Mouse (Mus musculus): Measurements from ENCODE around the gene Olfr318.
"Not testable (repeated sequence)": the region's sequence is repeated elsewhere in the genome, so short reads cannot be mapped to it uniquely, and the experiment has no call there.

The Olfr318 gene

DNA sequence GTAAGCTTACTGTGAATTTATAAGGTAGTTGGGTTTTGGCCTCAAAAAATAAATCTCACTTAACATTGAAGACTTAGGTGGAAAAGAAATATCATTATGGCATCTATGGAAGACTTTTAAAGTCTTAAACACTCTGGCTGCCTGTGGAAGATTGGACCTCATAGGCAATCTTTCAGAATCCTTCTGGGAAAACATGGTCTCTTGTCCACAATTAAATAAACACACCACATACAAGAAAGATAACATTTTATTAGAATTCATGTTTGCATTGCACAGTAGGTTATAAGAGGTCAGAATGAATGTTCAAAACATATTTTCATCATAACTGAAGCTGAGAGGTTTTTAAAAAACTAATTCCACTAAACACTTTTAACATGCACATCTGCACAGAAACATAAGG lies at the start of gene Olfr318:
Gene Olfr318 (minus strand): TSS at position 101 of the 400 bp plus-strand sequence.
- DNase-seq (ENCODE audit: extremely low read depth, low read depth, low spot score): no peak

DNA sequence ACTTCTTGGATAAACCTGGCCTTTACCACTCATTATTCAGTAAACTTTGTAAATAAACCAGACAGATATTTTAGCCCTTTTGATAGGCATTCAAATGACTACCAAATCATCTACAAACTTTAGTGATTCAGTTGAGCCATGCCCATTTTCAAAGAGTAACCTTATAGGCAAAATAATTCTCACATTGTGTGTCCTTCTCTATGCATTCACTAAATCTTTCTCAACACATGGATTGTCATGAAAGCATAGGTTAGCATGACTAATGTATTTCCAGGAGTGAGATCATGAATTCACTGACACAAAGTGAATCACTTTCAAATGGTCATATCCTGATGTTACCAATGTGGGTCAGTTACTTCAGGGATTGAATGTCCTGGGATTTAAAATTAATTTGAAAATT lies 49.1 kb upstream of the Olfr318 start, which contains the start of gene Olfr315:
Gene Olfr315 (plus strand): TSS at position 301 of the 400 bp plus-strand sequence.
- DNase-seq (ENCODE audit: extremely low read depth, low read depth, low spot score): no peak

DNA sequence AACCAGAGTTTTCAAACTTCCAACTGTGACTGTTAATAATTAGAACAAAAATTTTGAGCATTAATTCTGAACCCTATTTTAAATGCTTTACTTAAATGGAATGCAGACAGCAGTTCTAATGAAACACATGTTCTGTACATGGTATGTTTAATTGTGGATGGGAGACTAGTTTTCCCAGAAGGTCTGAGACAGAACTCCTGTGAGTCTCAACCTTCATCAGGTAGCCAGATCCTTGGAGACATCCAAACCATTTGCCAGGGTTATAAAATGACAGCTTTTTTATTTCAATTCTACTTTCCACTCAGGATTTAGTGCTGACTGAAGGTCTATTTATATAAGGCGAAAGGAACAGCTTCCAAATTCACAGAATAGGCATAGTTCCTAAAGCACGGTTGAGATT lies 28.6 kb upstream of the Olfr318 start, which contains the start of gene Olfr316:
Gene Olfr316 (plus strand): TSS at position 301 of the 400 bp plus-strand sequence.
- DNase-seq (ENCODE audit: extremely low read depth, low read depth, low spot score): no peak

DNA sequence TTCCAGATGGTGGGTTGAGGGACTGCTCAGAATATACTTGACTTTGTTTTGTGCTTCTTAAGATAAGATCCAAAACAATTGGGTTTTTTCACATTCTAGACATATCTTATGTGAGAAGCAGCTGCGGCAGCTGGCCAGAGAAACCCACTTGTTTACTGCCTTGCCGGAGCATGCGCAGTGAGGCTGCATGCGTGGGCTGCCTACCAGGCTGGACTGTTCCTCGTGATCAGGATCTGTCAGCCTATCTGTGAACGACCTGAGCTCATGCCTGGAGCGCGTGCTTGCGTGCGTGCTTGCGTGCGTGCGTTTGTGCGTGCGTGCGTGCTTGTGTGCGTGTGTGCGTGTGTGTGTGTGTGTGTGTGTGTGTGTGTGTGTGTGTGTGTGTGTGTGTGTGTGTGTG lies 27.3 kb upstream of the Olfr318 start:
- not testable (repeated sequence) for DNase-seq (ENCODE audit: extremely low read depth, low read depth, low spot score)

DNA sequence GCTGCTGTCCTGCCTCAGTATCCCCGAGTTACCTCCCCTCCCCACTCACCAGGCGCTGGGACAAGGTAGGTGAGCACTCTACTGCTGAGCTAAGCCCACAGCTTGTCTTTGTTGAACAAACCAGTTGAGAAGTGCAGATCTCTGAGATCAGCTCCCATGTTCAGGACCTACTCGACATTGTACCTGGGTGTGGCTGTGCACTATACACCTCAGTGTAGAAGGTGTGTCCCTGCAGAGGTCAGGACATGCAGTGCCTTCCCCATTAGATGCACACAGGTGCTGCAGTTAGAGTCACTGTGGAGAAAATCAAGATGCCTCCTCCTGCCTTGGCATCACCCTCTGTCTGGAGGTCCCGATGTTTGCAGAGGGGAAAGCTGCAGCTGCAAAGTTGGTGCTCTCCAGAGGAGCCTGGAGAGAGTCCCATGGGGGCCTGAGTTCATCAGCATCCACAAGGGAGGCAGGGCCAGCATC lies 15.0 kb upstream of the Olfr318 start, which contains the start of gene Olfr317:
Gene Olfr317 (minus strand): TSS at position 421 of the 471 bp plus-strand sequence.
- DNase-seq (ENCODE audit: extremely low read depth, low read depth, low spot score): no peak

DNA sequence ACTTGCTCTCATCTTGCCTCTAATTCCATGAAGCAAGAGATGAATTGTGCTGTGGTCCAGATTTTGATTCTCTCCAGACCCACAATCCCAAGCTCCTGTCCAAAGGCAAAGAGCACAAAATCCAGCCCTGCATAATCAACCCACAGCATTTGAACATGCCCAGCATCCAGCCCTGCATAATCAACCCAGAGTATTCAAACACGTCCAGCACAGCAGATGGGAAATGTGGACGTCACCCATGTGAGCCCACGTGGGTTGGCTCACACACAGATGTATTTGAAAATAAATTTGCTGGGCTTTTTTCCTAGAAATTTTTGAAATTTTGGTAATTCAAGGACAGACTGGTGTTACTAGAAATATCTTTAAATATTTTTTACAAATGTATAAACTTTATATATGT lies 9.6 kb upstream of the Olfr318 start:
- DNase-seq (ENCODE audit: extremely low read depth, low read depth, low spot score): no peak

DNA sequence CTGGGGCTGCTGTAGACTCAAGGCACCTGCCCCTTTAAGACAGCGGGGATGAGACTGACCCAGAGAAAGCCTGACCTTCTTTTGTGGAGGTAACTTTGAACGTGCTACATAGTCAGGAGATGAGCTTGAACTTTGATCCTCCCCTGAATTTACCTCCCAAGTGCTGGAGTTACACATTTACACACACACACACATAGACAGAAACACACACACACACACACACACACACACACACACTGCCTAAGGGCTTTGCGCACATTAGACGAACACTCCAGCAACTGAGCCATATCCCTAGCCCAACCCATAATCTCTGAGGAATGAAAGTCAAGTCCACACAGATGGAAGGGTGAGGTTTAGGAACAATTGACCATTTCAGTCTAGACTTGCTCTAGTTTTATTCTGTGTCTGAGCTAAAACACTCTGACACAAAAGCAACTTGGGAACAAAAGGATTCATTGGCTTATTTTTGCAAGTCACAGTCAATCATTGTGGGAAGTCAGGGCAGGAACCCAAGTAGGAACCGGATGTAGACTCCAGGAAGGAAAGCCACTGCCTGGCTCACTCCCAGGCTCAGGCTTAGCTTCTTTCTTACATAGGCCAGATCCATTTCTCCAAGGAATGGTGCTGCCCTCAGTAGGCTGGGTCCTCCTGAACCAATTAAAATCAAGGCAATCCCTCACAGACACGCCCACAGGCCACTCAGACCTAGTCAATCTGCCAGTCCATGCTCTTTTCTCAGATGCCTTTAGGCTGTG lies 4.3 kb upstream of the Olfr318 start:
- DNase-seq (ENCODE audit: extremely low read depth, low read depth, low spot score): not testable (repeated sequence)

DNA sequence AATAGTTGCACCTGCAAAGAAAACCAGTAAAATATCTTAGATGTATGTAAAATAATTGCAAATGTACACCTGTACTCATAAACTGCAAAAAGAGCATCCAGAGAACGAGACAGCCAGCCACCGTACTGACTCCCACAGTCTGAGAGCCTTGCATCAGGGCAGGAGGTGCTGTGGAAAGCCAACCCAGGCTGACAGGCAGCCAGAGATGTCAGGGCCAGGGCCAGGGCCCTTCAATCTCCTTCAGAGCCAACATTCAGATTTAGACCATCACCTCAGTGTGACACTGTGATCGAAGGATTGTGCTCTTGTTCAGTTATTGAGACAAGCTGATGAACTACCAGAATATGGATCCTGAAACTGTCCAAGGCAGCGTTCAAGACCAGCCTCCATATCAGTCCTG lies 4.1 kb downstream of the Olfr318 start:
- no peak for DNase-seq (ENCODE audit: extremely low read depth, low read depth, low spot score)

DNA sequence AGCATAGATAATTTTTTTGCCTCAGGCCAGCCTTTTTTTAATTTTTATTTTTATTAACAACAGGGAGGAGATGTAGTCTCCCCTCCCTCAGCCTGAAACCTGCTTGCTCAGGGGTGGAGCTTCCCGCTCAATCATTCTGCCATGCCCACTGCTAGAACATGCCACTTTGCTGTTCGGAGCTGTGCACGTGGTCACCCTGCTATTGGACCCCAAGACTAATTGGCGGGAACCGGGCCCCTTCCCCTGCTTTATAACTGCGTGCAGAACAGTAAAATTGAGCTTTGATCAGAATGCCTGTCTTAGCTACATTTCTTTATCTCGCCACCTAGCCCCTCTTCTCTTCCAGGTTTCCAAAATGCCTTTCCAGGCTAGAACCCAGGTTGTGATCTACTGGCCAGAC lies 6.1 kb downstream of the Olfr318 start:
- DNase-seq (ENCODE audit: extremely low read depth, low read depth, low spot score): not testable (repeated sequence)

DNA sequence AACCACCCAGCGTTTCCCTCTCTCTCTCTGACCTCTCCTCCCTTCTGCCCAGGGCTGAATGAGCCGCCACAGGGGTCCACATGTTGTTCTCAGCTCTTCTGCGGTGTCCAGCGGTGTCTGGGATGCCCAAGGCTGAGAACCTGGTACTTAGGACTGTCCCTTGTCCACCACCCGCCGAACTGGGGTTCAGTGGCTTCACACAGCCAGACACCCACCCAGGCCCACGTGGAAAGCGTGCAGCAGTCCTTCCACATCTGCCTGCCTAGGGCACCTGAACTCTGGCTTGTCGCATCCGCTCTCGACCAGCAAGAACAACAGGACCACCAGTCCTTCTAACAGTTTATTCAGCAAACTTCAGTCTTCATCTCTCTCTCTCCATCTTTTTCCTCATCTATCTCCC lies 14.7 kb downstream of the Olfr318 start:
- no peak for DNase-seq (ENCODE audit: extremely low read depth, low read depth, low spot score)

DNA sequence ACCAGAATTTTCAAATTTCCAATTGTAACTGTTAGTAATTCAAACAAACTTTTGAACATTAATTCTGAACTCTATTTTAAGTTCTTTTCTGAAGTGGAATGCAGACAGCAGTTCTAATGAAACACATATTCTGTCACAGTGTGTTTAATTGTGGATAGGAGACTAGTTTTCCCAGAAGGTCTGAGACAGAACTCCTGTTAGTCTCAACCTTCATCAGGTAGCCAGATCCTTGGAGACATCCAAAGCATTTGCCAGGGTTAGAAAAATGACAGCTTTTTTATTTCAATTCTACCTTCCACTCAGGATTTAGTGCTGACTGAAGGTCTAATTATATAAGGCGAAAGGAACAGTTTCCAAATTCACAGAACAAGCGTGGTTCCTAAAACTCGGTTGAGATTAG lies 25.0 kb downstream of the Olfr318 start, which contains the start of gene Olfr319:
Gene Olfr319 (plus strand): TSS at position 301 of the 400 bp plus-strand sequence.
- DNase-seq (ENCODE audit: extremely low read depth, low read depth, low spot score): no peak

DNA sequence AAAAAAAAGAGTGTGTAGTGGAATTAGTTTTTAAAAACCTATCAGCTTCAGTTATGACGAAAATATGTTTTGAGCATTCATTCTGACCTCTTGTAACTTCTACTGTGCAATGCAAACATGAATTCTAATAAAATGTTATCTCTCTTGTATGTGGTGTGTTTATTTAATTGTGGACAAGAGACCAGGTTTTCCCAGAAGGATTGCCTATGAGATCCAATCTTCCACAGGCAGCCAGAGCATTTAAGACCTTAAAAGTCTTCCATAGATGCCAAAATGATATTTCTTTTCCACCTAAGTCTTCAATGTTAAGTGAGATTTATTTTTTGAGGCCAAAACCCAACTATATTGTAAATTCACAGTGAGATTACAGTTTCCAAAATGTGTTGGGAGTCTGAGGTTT lies 43.0 kb downstream of the Olfr318 start, which contains the start of gene Olfr320:
Gene Olfr320 (plus strand): TSS at position 301 of the 400 bp plus-strand sequence.
- no peak for DNase-seq (ENCODE audit: extremely low read depth, low read depth, low spot score)

DNA sequence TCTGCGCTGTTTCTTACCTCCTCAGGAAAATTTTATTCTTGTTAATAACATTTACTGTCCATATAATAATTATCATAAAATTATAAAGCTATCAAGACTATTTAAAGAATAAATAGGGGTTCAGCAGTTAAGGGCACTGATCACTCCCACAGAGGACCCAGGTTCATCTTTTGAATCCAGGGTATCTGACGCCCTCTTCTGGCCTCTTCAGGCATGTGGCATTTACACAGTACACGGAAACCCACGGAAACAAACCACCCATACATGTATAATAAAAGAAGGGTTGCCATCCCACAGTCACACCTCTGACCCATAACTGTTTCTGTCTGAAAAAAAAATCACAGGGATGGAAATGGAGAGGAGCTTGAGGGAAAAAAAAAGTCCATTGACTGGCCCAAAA lies 52.0 kb downstream of the Olfr318 start:
- DNase-seq (ENCODE audit: extremely low read depth, low read depth, low spot score): no peak

DNA sequence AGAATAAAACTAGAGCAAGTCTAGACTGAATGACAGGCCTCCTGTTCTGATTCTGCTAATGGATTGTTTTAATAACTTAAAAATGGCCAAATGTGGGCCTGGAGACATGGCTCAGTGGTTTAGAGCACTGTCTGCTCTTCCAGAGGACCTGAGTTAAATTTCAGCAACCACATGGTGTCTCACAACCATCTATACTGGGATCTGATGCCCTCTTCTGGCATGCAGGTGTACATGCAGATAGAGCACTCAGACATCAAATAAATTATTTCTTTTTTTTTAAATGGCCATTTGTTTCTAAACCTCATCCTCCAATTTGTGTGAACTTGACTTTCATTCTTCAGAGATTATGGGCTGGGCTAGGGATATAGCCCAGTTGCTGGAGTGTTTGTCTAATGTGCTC lies 54.6 kb downstream of the Olfr318 start:
- no peak for DNase-seq (ENCODE audit: extremely low read depth, low read depth, low spot score)
